ENCODE assay signal across 16 mouse cellular contexts in genomic region chr11:110267232-110267631, GRCm38 (mm10).
"Had no signal": no experiment of that assay in that cellular context is flagged by ENCODE, and none has a peak within 500 bp of the region (broad histone marks: within the 10 kb centered on the region; RNA-seq: fewer than 3 reads in every experiment).

No protein-coding gene starts in this region.

- H3K9me3 ChIP-seq: neural tube, embryonic 12.5 days; neural tube, embryonic 13.5 days; neural tube, embryonic 15.5 days; stomach, embryonic 15.5 days had no signal

- H3K27me3 ChIP-seq: neural tube, embryonic 12.5 days; neural tube, embryonic 13.5 days; neural tube, embryonic 15.5 days; stomach, embryonic 15.5 days had no signal

- DNase-seq: retina, postnatal 1 day; right cerebral cortex, adult 18-20 months; right cerebral cortex, postnatal 14 days; right cerebral cortex, postnatal 25 days; spleen, adult 18-20 months; thymus, adult 18-20 months; thymus, adult 2 months; thymus, postnatal 14 days; thymus, postnatal 25 days; thymus, postnatal 36 days; thymus, postnatal 4 days had no signal

- H3K4me3 ChIP-seq: neural tube, embryonic 12.5 days; neural tube, embryonic 13.5 days; neural tube, embryonic 15.5 days; stomach, embryonic 15.5 days had no signal

- H3K4me2 ChIP-seq: neural tube, embryonic 12.5 days; neural tube, embryonic 13.5 days; neural tube, embryonic 15.5 days; stomach, embryonic 15.5 days had no signal

- H3K9ac ChIP-seq: neural tube, embryonic 12.5 days; neural tube, embryonic 13.5 days; neural tube, embryonic 15.5 days; stomach, embryonic 15.5 days had no signal

- H3K27ac ChIP-seq: neural tube, embryonic 12.5 days; neural tube, embryonic 13.5 days; neural tube, embryonic 15.5 days; stomach, embryonic 15.5 days; stomach, postnatal 0 days had no signal

- H3K36me3 ChIP-seq: neural tube, embryonic 12.5 days; neural tube, embryonic 13.5 days; neural tube, embryonic 15.5 days; stomach, embryonic 15.5 days had no signal

- H3K4me1 ChIP-seq: neural tube, embryonic 12.5 days; neural tube, embryonic 15.5 days; stomach, embryonic 15.5 days had no signal
